8 mouse cellular contexts compared by ENCODE assay signal in genomic region chr19:29947891-29948801, GRCm38 (mm10). TPM values are rescaled to one million over a fixed set of nuclear protein-coding genes. Genes with fewer than 3 reads are reported as not detected.
DNase-seq lines count a peak whose midpoint lies in the region; ATAC-seq and TF ChIP-seq lines count a peak whose summit lies in the region.

No protein-coding gene starts in this region.

- H3K36me3 ChIP-seq in hindbrain, embryonic 14.5 days (replicated peaks; ENCODE audit: control insufficient read depth, insufficient read depth): no peaks in the 10 kb centered on the region
- H3K36me3 ChIP-seq in lung, postnatal 0 days (ENCODE audit: insufficient read depth, low read length): no peaks in the 10 kb centered on the region

- no peaks in the 10 kb centered on the region for H3K9me3 ChIP-seq in hindbrain, embryonic 14.5 days (ENCODE audit: control insufficient read depth, low read length)
- no peaks in the 10 kb centered on the region for H3K9me3 ChIP-seq in lung, postnatal 0 days (ENCODE audit: low read length)

- DNase-seq in WW6 (ENCODE audit: low read depth, low spot score): peak; percentile 62
- DNase-seq in gastrocnemius, adult 18-20 months (ENCODE audit: low spot score): peak; percentile 86
- peak; percentile 77 for DNase-seq in hindbrain, embryonic 14.5 days (ENCODE audit: low spot score)
- peak; percentile 72 to 77 for DNase-seq in layer of hippocampus, postnatal 14 days (ENCODE audit: low spot score in 2 of 2)
- peak; percentile 88 for DNase-seq in lung, postnatal 0 days (ENCODE audit: low spot score)
- peak; percentile 66 for DNase-seq in ovary, postnatal 14 days (ENCODE audit: low spot score)
- peak; percentile 20 to 45 for DNase-seq in thymus, postnatal 10 days (ENCODE audit: low spot score in 2 of 2)

- H3K27ac ChIP-seq in hindbrain, embryonic 14.5 days: no peak overlapping the region
- no peak overlapping the region for H3K27ac ChIP-seq in lung, postnatal 0 days (ENCODE audit: low read length)

- H3K9ac ChIP-seq in hindbrain, embryonic 14.5 days: peak overlapping the region; percentile 20
- H3K9ac ChIP-seq in lung, postnatal 0 days (replicated peaks; ENCODE audit: low read depth): no peak overlapping the region

- peak; percentile 80 for TF ChIP-seq CTCF in lung, postnatal 0 days (IDR thresholded peaks at IDR 0.05)

- TF ChIP-seq EP300 in lung, postnatal 0 days (IDR thresholded peaks at IDR 0.05): no peak

- no peaks in the 10 kb centered on the region for H3K27me3 ChIP-seq in hindbrain, embryonic 14.5 days (ENCODE audit: control insufficient read depth, insufficient read depth, low read length)
- no peaks in the 10 kb centered on the region for H3K27me3 ChIP-seq in lung, postnatal 0 days (replicated peaks; ENCODE audit: insufficient read depth, low read length)

- 0 out of 2 replicates have a peak, but pooled peaks cover 5% of the 10 kb centered on the region for H3K4me1 ChIP-seq in hindbrain, embryonic 14.5 days (replicated peaks; ENCODE audit: control insufficient read depth, insufficient read depth, low read length)
- H3K4me1 ChIP-seq in lung, postnatal 0 days (ENCODE audit: insufficient read depth, low read depth, low read length): no peaks in the 10 kb centered on the region

- H3K4me2 ChIP-seq in hindbrain, embryonic 14.5 days (replicated peaks): peak overlapping the region; percentile 68
- H3K4me2 ChIP-seq in lung, postnatal 0 days (replicated peaks; ENCODE audit: low read depth, low read length): peak overlapping the region; percentile 46

- peak; percentile 98 for ATAC-seq in common myeloid progenitor, adult 5-6 weeks (replicated peaks; ENCODE audit: low read depth, poor library complexity, severe bottlenecking)
- ATAC-seq in hindbrain, embryonic 14.5 days (ENCODE audit: low FRiP score): peak; percentile 96
- peak; percentile 95 for ATAC-seq in lung, postnatal 0 days

- WGBS in hindbrain, embryonic 14.5 days: 25% methylated on average over 25 of the region's 25 CpGs
- 21% methylated on average over 25 of the region's 25 CpGs for WGBS in lung, postnatal 0 days

- H3K4me3 ChIP-seq in hindbrain, embryonic 14.5 days (replicated peaks; ENCODE audit: low read length): peak overlapping the region; percentile 33
- peak overlapping the region; percentile 18 for H3K4me3 ChIP-seq in lung, postnatal 0 days (ENCODE audit: low read depth, low read length)

RNA-seq across cellular contexts. Expression of gene Il33, which starts 23.2 kb away (rescaled TPM):
- total RNA-seq in common myeloid progenitor, adult 5-6 weeks (2017): not detected in 2 replicates
- 1 to 10 TPM; 3.8 to 8.0 TPM for total RNA-seq in gastrocnemius, adult 18-20 months (2021)
- 2.0 and 2.3 TPM in 2 replicates for polyA plus RNA-seq in hindbrain, embryonic 14.5 days (2014; fragmentation: Nextera tagmentation; extraction: Ambion mirVana)
- total RNA-seq in layer of hippocampus, postnatal 14 days (2021): 10 to 100 TPM; 10.9 to 11.2 TPM
- 56.1 and 148 TPM in 2 replicates for polyA plus RNA-seq in lung, postnatal 0 days (2015; fragmentation: Nextera tagmentation; extraction: Ambion mirVana)

RNA-seq across cellular contexts. Expression of gene Trpd52l3, which starts 55.4 kb away (rescaled TPM):
- not detected in 2 replicates for total RNA-seq in common myeloid progenitor, adult 5-6 weeks (2017)
- not detected for total RNA-seq in gastrocnemius, adult 18-20 months (2021)
- polyA plus RNA-seq in hindbrain, embryonic 14.5 days (2014; fragmentation: Nextera tagmentation; extraction: Ambion mirVana): not detected in 2 replicates
- total RNA-seq in layer of hippocampus, postnatal 14 days (2021): not detected
- not detected in 2 replicates for polyA plus RNA-seq in lung, postnatal 0 days (2015; fragmentation: Nextera tagmentation; extraction: Ambion mirVana)

Comparison
In these comparisons a context has a peak if more than half of its experiments do, and no peak if none do; other contexts are left out.
1. DNase-seq: peak in every context shown above with its lines; median percentile 88 in lung, postnatal 0 days; 86 in gastrocnemius, adult 18-20 months; 77 in hindbrain, embryonic 14.5 days; 74 in layer of hippocampus, postnatal 14 days; 66 in ovary, postnatal 14 days; 62 in WW6; 32 in thymus, postnatal 10 days.